Mouse (Mus musculus): ENCODE measurements around the gene Majin. TPM values are rescaled to one million over a fixed set of nuclear protein-coding genes. Genes with fewer than 3 reads are reported as not detected.
A peak's percentile ranks its signal among the peaks of the same experiment; 100 is the strongest.

The Majin gene
- polyA plus RNA-seq, 1 experiment from 2014 or later, result not detected

DNA sequence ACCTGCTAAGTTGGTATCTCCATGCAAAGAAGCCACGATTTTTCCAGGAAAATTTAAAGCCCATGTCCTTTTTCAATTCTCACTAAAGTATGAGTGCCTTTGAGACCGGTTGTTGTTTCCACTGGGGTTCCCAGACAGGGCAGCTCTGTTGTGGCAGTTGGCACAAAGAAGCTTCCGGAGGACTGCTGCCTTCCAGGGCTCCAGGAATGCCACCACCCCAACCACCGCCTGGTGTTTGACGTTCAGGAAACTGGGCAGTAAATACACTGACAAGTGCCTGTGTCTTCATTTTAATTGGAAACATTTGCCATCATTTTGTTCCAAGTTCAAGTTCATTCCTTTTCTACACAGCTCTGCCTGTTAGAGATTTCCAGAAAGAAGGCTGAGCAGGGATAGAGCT, 22.5 kb downstream of the Majin start:
- Histone ChIP-seq H3K36me3 (ENCODE audit: control insufficient read depth, insufficient read depth, low read length) (no peaks in the 10 kb centered on the region), H3K27me3 (ENCODE audit: control insufficient read depth, insufficient read depth, low read length) (no peaks in the 10 kb centered on the region), H3K4me3 (ENCODE audit: low read depth, low read length) (no peak overlapping the region), H3K4me1 (ENCODE audit: control insufficient read depth, insufficient read depth, low read length) (no peaks in the 10 kb centered on the region), H3K27ac (ENCODE audit: low read depth, low read length) (no peak overlapping the region), H3K9ac (ENCODE audit: low read depth, low read length) (no peak overlapping the region), H3K4me2 (no peak overlapping the region), H3K9me3 (replicated peaks; ENCODE audit: control insufficient read depth, low read length) (no peaks in the 10 kb centered on the region)
- WGBS (ENCODE audit: insufficient replicate concordance), result 70% methylated on average over 5 of the region's 5 CpGs
- no peak for ATAC-seq (replicated peaks; ENCODE audit: insufficient number of reproducible peaks, low FRiP score, low TSS enrichment)

DNA sequence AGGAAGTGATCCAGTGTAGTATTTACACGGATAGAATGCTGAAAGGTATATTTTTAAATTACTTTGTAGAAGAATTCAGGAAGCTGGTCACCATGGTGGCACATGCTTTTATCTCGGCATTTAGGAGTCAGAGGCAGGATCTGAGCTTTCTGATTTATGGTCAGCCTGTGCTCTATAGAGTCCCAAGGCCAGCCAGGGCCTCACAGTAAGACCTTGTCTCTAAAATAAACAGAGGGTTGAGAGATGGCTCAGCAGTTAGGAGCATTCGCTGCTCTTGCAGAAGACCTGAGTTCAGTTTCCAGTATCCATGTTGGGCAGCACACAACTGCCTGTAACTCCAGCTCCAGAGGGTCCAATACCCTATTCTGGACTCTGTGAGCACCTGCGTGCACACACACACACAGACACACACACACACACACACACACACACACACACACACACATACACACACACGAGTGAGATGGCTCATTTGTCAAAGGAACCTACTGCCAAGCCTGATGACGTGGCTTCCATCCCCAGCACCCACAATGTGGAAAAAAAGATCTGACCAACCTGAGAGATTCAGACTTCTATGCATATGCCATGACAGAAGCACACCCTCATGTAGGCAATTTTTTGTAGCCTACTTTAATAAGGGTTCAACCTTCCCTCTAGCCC, 32.0 kb downstream of the Majin start:
- no peaks in the 10 kb centered on the region for H3K4me1 ChIP-seq (ENCODE audit: control insufficient read depth, insufficient read depth, low read length)
- H3K4me2 ChIP-seq, result no peak overlapping the region
- H3K4me3 ChIP-seq (ENCODE audit: low read depth, low read length), result no peak overlapping the region
- H3K9ac ChIP-seq (ENCODE audit: low read depth, low read length), result no peak overlapping the region
- no peaks in the 10 kb centered on the region for H3K27me3 ChIP-seq (ENCODE audit: control insufficient read depth, insufficient read depth, low read length)
- whole genome bisulfite sequencing (ENCODE audit: insufficient replicate concordance), result 68% methylated on average over 6 of the region's 6 CpGs
- H3K9me3 ChIP-seq (replicated peaks; ENCODE audit: control insufficient read depth, low read length), result no peaks in the 10 kb centered on the region
- no peaks in the 10 kb centered on the region for H3K36me3 ChIP-seq (ENCODE audit: control insufficient read depth, insufficient read depth, low read length)
- no peak overlapping the region for H3K27ac ChIP-seq (ENCODE audit: low read depth, low read length)
- no peak for ATAC-seq (replicated peaks; ENCODE audit: insufficient number of reproducible peaks, low FRiP score, low TSS enrichment)

- Histone ChIP-seq H3K27ac (ENCODE audit: low read depth, low read length) (no peak overlapping the region), H3K4me3 (ENCODE audit: low read depth, low read length) (no peak overlapping the region), H3K9ac (ENCODE audit: low read depth, low read length) (no peak overlapping the region), H3K27me3 (ENCODE audit: control insufficient read depth, insufficient read depth, low read length) (no peaks in the 10 kb centered on the region; the same call in 1 of the 2 replicates), H3K4me2 (no peak overlapping the region), H3K36me3 (ENCODE audit: control insufficient read depth, insufficient read depth, low read length) (no peaks in the 10 kb centered on the region), H3K4me1 (ENCODE audit: control insufficient read depth, insufficient read depth, low read length) (no peaks in the 10 kb centered on the region), H3K9me3 (replicated peaks; ENCODE audit: control insufficient read depth, low read length) (no peaks in the 10 kb centered on the region)
- ATAC-seq (replicated peaks; ENCODE audit: insufficient number of reproducible peaks, low FRiP score, low TSS enrichment), result no peak
- 59% methylated on average over 6 of the region's 6 CpGs for WGBS (ENCODE audit: insufficient replicate concordance)
These were observed 34.4 kb downstream of the Majin start for GRCm38 (mm10) chr19:6218606-6219005.

DNA sequence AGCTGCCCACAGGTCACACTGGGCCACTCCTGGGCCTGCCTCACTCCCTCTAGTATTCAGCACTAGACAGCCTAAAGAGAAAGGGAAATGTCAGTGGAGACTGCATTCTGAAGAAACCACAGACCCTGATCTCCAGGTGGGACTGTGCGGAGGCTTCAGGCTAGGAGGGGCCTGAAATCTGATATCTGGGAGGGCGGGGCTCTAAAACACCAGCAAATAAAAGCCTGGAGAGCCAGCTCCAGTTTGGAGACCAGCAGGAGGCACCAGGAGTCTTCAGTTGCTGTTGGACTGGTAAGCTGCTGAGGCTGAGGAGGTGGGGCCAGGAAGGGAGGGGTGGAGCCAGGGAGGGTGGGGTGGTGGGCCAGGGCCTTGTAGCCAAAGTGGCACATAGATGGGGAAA, 41.9 kb downstream of the Majin start, which contains the start of gene Gpha2:
Gene Gpha2, plus strand, starts transcription at position 246 of the 400 bp plus-strand sequence.
- Histone ChIP-seq H3K27me3 (ENCODE audit: control insufficient read depth, insufficient read depth, low read length) (no peaks in the 10 kb centered on the region; the same call in 1 of the 2 replicates), H3K4me2 (no peak within 1 kb of the TSS), H3K4me1 (ENCODE audit: control insufficient read depth, insufficient read depth, low read length) (no peaks in the 10 kb centered on the region), H3K4me3 (ENCODE audit: low read depth, low read length) (no peak within 1 kb of the TSS), H3K9ac (ENCODE audit: low read depth, low read length) (no peak within 1 kb of the TSS), H3K27ac (ENCODE audit: low read depth, low read length) (no peak within 1 kb of the TSS), H3K36me3 (ENCODE audit: control insufficient read depth, insufficient read depth, low read length) (peaks cover 12% of the 10 kb centered on the region), H3K9me3 (replicated peaks; ENCODE audit: control insufficient read depth, low read length) (no peaks in the 10 kb centered on the region)
- 15% methylated on average over 2 of the region's 2 CpGs for WGBS (ENCODE audit: insufficient replicate concordance)
- ATAC-seq (replicated peaks; ENCODE audit: insufficient number of reproducible peaks, low FRiP score, low TSS enrichment), result no peak

DNA sequence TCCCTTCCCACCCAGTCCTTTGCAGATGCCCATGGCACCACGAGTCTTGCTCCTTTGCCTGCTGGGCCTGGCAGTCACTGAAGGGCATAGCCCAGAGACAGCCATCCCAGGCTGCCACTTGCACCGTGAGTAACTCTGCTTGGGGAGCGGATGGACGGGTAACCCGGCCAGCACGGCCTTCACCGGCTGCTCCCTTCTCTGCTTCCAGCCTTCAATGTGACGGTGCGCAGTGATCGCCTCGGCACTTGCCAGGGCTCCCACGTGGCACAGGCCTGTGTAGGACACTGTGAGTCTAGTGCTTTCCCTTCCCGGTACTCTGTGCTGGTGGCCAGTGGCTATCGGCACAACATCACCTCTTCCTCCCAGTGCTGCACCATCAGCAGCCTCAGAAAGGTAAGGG, 42.6 kb downstream of the Majin start:
- 82% methylated on average over 14 of the region's 14 CpGs for WGBS (ENCODE audit: insufficient replicate concordance)
- no peaks in the 10 kb centered on the region for H3K4me1 ChIP-seq (ENCODE audit: control insufficient read depth, insufficient read depth, low read length)
- no peak for ATAC-seq (replicated peaks; ENCODE audit: insufficient number of reproducible peaks, low FRiP score, low TSS enrichment)
- no peaks in the 10 kb centered on the region; the same call in 1 of the 2 replicates for H3K27me3 ChIP-seq (ENCODE audit: control insufficient read depth, insufficient read depth, low read length)
- no peak overlapping the region for H3K4me3 ChIP-seq (ENCODE audit: low read depth, low read length)
- H3K9ac ChIP-seq (ENCODE audit: low read depth, low read length), result no peak overlapping the region
- H3K4me2 ChIP-seq, result no peak overlapping the region
- no peak overlapping the region for H3K27ac ChIP-seq (ENCODE audit: low read depth, low read length)
- peaks cover 12% of the 10 kb centered on the region for H3K36me3 ChIP-seq (ENCODE audit: control insufficient read depth, insufficient read depth, low read length)
- no peaks in the 10 kb centered on the region for H3K9me3 ChIP-seq (replicated peaks; ENCODE audit: control insufficient read depth, low read length)

GRCm38 (mm10) chr19:6227864-6228263, 43.7 kb downstream of the Majin start:
- H3K9me3 ChIP-seq (replicated peaks; ENCODE audit: control insufficient read depth, low read length), result no peaks in the 10 kb centered on the region
- no peak overlapping the region for H3K4me3 ChIP-seq (ENCODE audit: low read depth, low read length)
- no peak overlapping the region for H3K4me2 ChIP-seq
- peaks cover 12% of the 10 kb centered on the region for H3K36me3 ChIP-seq (ENCODE audit: control insufficient read depth, insufficient read depth, low read length)
- no peak overlapping the region for H3K27ac ChIP-seq (ENCODE audit: low read depth, low read length)
- no peaks in the 10 kb centered on the region for H3K4me1 ChIP-seq (ENCODE audit: control insufficient read depth, insufficient read depth, low read length)
- no peaks in the 10 kb centered on the region for H3K27me3 ChIP-seq (ENCODE audit: control insufficient read depth, insufficient read depth, low read length)
- no peak overlapping the region for H3K9ac ChIP-seq (ENCODE audit: low read depth, low read length)
- 93% methylated on average over 4 of the region's 4 CpGs for WGBS (ENCODE audit: insufficient replicate concordance)
- no peak for ATAC-seq (replicated peaks; ENCODE audit: insufficient number of reproducible peaks, low FRiP score, low TSS enrichment)

GRCm38 (mm10) chr19:6230411-6230810, 46.2 kb downstream of the Majin start:
- Histone ChIP-seq H3K4me2 (no peak overlapping the region), H3K36me3 (ENCODE audit: control insufficient read depth, insufficient read depth, low read length) (peaks cover 12% of the 10 kb centered on the region), H3K27me3 (ENCODE audit: control insufficient read depth, insufficient read depth, low read length) (no peaks in the 10 kb centered on the region), H3K4me3 (ENCODE audit: low read depth, low read length) (no peak overlapping the region), H3K9me3 (replicated peaks; ENCODE audit: control insufficient read depth, low read length) (no peaks in the 10 kb centered on the region), H3K27ac (ENCODE audit: low read depth, low read length) (no peak overlapping the region), H3K4me1 (ENCODE audit: control insufficient read depth, insufficient read depth, low read length) (peaks cover 14% of the 10 kb centered on the region), H3K9ac (ENCODE audit: low read depth, low read length) (no peak overlapping the region)
- no peak for ATAC-seq (replicated peaks; ENCODE audit: insufficient number of reproducible peaks, low FRiP score, low TSS enrichment)
- 83% methylated on average over 4 of the region's 4 CpGs for WGBS (ENCODE audit: insufficient replicate concordance)

DNA sequence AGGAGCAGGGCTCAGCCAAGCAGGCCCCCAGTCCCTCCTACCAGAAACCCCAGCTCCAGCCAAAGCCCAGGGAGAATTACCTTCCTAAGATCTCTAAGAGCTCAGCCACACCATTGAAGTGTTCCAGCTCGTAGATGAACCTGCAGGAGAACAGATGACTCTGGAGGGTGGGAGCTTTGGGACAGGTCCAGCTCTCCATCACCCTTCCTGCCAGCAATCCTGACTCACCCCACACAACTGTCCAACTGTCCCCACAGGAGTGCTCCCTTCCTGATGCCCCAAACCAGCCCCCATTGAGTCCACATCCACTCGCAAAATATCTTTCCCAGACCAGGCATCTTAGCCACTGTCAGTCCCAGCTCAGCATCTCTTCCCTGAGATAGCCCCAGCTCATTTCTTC, 46.8 kb downstream of the Majin start:
- 85% methylated on average over 2 of the region's 2 CpGs for WGBS (ENCODE audit: insufficient replicate concordance)

DNA sequence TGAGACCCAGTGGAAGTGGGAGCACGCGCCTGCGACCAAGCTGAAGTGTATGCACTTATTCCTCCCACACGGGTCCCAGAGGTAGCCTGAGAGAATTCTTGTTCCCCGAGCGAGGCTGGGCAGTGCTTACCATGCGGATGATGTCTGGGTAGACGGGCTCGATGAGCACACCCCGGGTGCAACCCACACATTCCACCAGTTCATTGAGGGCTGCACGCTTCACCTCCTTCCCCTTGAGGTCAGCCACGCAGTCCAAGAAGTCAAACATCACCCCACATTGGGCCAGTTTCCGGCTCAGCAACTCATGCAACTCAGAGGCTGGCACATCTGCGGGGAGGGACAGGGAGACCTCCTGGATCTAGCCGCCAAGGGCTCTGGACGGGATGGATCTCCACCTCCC, 49.5 kb downstream of the Majin start:
- no peaks in the 10 kb centered on the region for H3K9me3 ChIP-seq (replicated peaks; ENCODE audit: control insufficient read depth, low read length)
- H3K27ac ChIP-seq (ENCODE audit: low read depth, low read length), result 0 out of 2 replicates have a peak overlapping the region, but pooled peaks have one; percentile 24
- H3K36me3 ChIP-seq (ENCODE audit: control insufficient read depth, insufficient read depth, low read length), result peaks cover under 1% of the 10 kb centered on the region; the same call in 1 of the 2 replicates
- H3K27me3 ChIP-seq (ENCODE audit: control insufficient read depth, insufficient read depth, low read length), result no peaks in the 10 kb centered on the region
- no peak overlapping the region for H3K4me3 ChIP-seq (ENCODE audit: low read depth, low read length)
- H3K4me2 ChIP-seq, result no peak overlapping the region
- WGBS (ENCODE audit: insufficient replicate concordance), result 82% methylated on average over 16 of the region's 16 CpGs
- H3K4me1 ChIP-seq (ENCODE audit: control insufficient read depth, insufficient read depth, low read length), result peaks cover 18% of the 10 kb centered on the region
- no peak overlapping the region for H3K9ac ChIP-seq (ENCODE audit: low read depth, low read length)
- ATAC-seq (replicated peaks; ENCODE audit: insufficient number of reproducible peaks, low FRiP score, low TSS enrichment), result no peak

More for the DNA sequence above, 46.8 kb downstream of the Majin start:
- Histone ChIP-seq H3K27me3 (ENCODE audit: control insufficient read depth, insufficient read depth, low read length) (no peaks in the 10 kb centered on the region), H3K36me3 (ENCODE audit: control insufficient read depth, insufficient read depth, low read length) (peaks cover 12% of the 10 kb centered on the region), H3K4me2 (no peak overlapping the region), H3K9me3 (replicated peaks; ENCODE audit: control insufficient read depth, low read length) (no peaks in the 10 kb centered on the region), H3K27ac (ENCODE audit: low read depth, low read length) (no peak overlapping the region), H3K9ac (ENCODE audit: low read depth, low read length) (no peak overlapping the region), H3K4me1 (ENCODE audit: control insufficient read depth, insufficient read depth, low read length) (peaks cover 14% of the 10 kb centered on the region), H3K4me3 (ENCODE audit: low read depth, low read length) (no peak overlapping the region)
- no peak for ATAC-seq (replicated peaks; ENCODE audit: insufficient number of reproducible peaks, low FRiP score, low TSS enrichment)
